Mouse (Mus musculus): ENCODE measurements around the gene Gm10681.
"Not testable (repeated sequence)": the region's sequence is repeated elsewhere in the genome, so short reads cannot be mapped to it uniquely, and the experiment has no call there.

Gene Gm10681

DNA sequence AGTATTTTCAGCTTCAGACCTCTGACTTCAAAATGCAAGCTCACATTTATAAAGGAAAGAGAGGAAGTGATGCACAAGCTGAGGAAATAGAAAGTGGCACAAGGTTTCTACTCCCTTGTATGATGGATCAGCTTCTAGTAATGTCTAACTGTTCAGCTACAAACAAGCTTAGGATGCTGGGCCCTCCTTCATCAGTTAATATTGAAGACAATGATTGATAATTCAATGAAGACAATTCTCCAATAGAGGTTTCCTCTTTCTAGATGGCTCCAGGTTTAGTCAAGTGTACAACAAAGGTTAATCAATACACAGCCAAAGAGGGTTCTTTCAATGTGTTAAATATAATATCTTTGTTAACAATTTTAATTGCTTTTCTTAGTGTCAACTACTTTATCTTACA lies at the start of gene Gm10681:
Gene Gm10681 (minus strand): TSS at position 101 of the 400 bp plus-strand sequence.
- no peak for DNase-seq (ENCODE audit: low spot score in 2 of 2)

DNA sequence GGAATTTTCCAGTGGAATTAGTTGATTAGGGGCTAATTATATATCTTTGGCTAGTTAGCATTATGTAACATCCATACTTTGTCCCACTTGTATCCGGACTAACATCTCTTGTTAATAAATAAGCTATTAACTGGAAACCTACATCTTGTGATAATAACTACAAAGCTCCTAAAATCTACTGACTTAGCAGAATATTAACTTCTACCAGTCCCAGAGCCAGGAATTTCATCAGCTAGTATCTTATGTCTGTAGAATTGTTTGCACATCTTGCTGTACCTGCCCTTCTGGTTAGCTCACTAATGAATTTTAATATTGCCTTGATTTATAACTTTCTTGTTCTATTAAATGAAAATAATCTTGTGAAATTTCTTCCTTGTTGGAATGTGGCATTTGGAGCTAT lies 46.5 kb upstream of the Gm10681 start:
- no peak for DNase-seq (ENCODE audit: low spot score in 2 of 2)

DNA sequence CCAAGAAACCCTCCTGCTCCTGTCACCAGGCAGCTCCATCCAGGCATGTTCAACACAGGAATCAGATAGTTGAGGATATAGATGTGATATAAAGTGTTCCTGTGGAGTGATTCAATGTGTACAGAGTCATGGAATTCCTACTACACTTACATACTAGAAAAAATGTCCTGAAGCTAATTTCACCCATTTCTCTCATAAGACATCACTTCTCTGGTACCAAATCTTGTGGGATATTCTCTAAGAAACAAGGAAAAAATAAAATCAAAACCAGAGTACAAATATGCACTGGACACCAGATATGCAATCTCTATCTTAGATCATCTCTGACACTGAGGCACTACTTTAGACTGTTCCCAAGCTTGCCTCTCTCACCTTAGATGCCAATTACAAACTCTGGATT lies 41.5 kb upstream of the Gm10681 start, which contains the start of gene Hsd3b5:
Gene Hsd3b5 (minus strand): TSS at position 101 of the 400 bp plus-strand sequence.
- no peak for DNase-seq (ENCODE audit: low spot score in 2 of 2)

DNA sequence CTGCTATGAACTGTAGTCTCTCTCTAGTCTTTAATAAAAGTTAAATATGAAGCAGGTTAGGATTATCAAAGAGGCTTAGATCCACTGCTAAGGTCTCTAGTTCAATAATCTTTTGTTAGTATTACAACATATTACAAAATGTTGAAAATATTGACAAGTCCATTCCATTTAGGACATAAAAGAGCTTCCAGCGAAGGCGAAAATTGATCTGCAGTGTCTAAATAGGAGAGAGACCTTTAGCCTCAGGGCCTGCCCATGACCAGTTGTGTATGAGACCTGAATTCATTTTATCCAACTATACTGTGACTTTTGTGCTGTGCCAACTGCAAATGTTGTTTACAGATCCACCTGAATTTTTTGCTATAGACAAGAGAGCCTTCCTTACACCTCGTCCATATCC lies 41.0 kb upstream of the Gm10681 start:
- DNase-seq (ENCODE audit: low spot score in 2 of 2) = no peak

- not testable (repeated sequence) for DNase-seq (ENCODE audit: low spot score in 2 of 2)
Measured at GRCm38 (mm10) chr3:98616786-98617185, 28.2 kb upstream of the Gm10681 start.

DNA sequence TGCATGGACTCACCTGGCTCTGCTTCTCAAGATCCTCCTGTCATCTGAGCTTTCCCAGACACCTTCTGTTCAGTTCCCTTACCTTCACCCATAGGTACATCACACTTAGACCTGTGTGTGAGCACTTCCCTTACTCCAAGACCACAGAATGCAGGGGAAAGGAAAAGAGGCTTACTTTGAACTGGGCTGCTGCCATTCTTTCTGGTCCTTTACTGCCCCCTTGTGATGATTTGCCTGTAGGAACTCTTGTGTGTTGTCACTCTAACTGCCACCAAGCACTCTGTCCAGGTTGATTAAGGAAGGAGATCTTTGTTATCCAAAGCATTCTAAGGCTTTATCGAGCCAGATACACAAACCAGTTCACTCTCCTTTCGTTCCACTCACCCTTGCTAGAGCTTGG lies 27.6 kb upstream of the Gm10681 start:
- DNase-seq (ENCODE audit: low spot score in 2 of 2) = not testable (repeated sequence)

GRCm38 (mm10) chr3:98614406-98614927 lies 25.9 kb upstream of the Gm10681 start:
- not testable (repeated sequence) for DNase-seq (ENCODE audit: low spot score in 2 of 2)

- DNase-seq (ENCODE audit: low spot score in 2 of 2) = no peak
Measured at GRCm38 (mm10) chr3:98613963-98614362, 25.4 kb upstream of the Gm10681 start.

DNA sequence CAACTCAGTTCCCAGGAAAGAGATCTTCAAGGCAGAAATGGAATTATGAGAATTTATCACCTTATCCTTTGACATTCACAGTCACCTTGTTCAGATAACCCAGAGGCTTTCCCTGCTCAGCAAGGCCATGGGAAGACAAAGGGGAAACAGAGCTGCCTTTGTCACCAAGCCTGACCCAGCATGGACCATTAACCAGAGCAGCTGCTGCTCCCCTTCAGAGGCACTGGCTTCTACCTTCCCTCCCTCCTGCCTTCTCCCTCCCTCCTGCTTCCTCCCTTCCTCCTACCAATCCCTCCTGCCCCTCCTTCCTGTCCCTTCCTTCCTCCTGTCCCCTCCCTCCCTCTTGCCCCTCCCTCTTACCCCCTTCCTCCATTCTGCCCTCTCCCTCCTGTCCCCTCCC lies 24.9 kb upstream of the Gm10681 start:
- DNase-seq (ENCODE audit: low spot score in 2 of 2) = not testable (repeated sequence)

DNA sequence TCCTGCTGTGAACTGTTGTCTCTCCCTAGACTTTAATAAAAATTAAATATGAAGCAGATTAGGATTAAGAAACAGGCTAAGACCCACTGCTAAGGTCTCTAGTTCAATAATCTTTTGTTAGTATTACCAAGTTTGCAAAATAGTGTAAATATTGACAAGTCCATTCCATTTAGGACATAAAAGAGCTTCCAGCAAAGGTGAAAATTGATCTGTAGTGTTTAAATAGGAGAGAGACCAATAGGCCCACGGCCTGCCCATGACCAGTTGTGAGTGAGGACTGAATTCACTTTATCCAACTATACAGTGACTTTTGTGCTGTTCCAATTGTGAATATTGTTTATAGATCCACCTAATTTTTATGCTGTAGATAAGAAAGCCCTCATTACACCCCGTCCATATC lies 886 bp downstream of the Gm10681 start:
- DNase-seq (ENCODE audit: low spot score in 2 of 2) = no peak

DNA sequence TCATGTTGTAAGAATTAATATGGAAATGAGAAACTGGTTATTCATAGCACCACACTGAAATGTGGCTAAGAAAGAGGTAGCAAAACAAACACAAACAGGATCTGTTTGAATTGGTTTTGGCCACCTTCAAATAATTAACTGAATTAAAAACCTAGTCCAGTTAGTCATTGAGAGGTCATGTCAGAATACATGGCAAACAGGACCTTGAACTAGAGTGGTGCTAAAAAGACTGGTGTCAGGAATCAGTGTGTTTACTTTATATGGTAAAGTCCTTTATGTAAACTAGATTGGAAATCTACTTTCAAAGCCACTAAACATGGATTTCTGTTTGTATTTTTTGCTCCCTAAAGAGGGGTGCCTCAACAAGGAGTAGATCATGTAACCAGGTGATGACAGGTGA lies 6.0 kb downstream of the Gm10681 start:
- not testable (repeated sequence) for DNase-seq (ENCODE audit: low spot score in 2 of 2)

GRCm38 (mm10) chr3:98582202-98582601 lies 6.4 kb downstream of the Gm10681 start:
- not testable (repeated sequence) for DNase-seq (ENCODE audit: low spot score in 2 of 2)

- peak; percentile 72 to 87 for DNase-seq (ENCODE audit: low spot score in 2 of 2)
Measured at GRCm38 (mm10) chr3:98581024-98581423, 7.6 kb downstream of the Gm10681 start.

DNA sequence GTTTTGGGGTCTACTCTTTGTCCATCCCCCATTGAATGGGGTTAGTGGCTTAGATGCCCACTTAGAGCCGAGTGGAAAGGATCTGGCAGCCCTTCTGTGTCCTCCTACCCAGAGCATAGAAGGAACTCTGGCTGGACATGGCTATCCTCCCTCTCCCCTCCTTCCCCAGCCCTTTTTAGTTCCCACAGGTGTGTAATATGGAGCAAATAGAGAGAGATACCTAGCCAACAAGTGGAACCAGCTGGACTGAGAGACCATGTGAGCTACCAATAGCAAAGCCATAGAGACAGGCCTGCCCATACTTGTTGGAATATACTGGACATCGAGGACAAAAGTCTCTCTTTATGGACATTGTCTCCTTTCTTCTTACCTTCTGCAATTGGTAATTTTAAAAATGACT lies 20.9 kb downstream of the Gm10681 start:
- not testable (repeated sequence) for DNase-seq (ENCODE audit: low spot score in 2 of 2)

DNA sequence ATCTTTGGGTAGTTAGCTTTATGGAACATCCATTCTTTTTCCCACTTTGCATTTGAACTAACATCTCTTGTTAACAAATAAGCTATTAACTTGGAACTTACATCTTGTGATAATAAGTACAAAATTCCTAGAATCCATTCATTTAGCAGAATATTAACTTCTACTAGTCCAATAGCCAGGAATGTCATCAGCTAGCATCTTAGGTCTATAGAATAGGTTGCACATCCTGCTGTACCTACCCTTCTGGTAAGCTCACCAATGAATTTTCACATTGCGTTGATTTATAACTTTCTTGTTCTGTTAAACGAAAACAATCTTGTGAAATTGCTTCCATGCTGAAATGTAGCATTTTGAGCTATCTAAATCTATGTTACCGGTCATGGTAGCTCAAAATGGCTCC lies 23.7 kb downstream of the Gm10681 start:
- not testable (repeated sequence) for DNase-seq (ENCODE audit: low spot score in 2 of 2)

DNA sequence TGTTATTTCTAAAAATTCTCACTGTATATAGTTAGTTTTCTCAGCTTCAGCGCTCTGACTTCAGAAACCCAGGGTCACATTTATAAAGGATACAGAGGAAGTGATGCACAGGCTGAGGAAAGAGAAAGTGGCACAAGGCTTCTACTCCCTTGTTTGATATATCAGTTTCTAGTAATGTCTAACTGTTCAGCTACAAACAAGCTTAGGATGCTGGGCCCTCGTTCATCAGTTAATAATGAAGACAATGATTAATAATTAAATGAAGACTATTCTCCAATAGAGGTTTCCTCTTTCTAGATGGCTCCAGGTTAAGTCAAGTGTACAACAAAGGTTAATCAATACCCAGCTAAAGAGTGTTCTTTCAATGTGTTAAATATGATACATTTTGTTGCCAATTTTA lies 24.8 kb downstream of the Gm10681 start:
- DNase-seq (ENCODE audit: low spot score in 2 of 2) = not testable (repeated sequence)

GRCm38 (mm10) chr3:98560711-98561110 lies 27.9 kb downstream of the Gm10681 start:
- DNase-seq (ENCODE audit: low spot score in 2 of 2) = not testable (repeated sequence)

DNA sequence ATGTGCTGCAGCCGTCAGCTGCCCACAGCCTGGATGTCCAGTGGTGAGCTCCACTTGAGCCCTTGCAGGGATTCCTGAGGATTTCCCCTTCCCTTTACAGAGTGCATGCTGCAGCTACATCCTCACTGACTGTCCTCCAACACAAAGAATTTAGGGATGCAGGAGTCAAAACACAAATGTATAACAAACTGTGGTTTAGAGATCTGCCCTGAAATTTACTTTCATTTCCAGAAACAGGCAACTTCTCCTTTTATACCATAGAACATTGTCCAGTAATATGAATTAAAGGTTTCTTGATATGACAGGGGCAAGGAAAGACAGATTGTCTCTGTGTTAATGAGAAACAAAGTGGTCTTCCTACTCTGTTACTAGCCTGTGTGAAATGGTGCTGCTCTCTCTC lies 37.8 kb downstream of the Gm10681 start:
- DNase-seq (ENCODE audit: low spot score in 2 of 2) = not testable (repeated sequence)

DNA sequence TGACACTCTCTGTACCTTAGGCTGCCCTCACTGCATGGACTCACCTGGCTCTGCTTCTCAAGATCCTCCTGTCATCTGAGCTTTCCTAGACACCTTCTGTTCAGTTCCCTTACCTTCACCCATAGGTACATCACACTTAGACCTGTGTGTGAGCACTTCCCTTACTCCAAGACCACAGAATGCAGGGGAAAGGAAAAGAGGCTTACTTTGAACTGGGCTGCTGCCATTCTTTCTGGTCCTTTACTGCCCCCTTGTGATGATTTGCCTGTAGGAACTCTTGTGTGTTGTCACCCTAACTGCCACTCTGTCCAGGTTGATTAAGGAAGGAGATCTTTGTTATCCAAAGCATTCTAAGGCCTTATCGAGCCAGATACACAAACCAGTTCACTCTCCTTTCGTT lies 38.4 kb downstream of the Gm10681 start:
- not testable (repeated sequence) for DNase-seq (ENCODE audit: low spot score in 2 of 2)

DNA sequence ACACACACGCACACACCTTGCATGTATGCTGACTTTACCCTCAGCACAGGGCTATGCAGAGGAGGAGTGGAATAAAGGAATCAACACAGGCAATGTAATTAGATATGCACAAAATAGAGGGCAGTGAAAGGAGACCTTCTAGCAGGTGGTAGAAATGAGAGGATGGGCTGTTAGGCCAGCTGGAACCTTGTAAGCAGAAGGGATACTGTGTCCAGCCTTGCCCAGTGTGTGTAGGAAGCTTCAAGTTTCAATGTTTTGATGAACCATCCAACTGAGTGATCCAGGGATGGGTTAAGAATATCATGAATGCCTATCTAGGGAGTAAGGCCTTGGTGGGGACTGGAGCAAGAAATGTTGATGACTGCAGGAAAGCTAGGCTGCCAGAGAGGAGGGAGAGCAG lies 40.1 kb downstream of the Gm10681 start:
- not testable (repeated sequence) for DNase-seq (ENCODE audit: low spot score in 2 of 2)

GRCm38 (mm10) chr3:98547641-98548040 lies 41.0 kb downstream of the Gm10681 start:
- not testable (repeated sequence) for DNase-seq (ENCODE audit: low spot score in 2 of 2)

DNA sequence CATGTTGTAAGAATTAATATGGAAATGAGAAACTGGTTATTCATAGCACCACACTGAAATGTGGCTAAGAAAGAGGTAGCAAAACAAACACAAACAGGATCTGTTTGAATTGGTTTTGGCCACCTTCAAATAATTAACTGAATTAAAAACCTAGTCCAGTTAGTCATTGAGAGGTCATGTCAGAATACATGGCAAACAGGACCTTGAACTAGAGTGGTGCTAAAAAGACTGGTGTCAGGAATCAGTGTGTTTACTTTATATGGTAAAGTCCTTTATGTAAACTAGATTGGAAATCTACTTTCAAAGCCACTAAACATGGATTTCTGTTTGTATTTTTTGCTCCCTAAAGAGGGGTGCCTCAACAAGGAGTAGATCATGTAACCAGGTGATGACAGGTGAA lies 63.6 kb downstream of the Gm10681 start:
- not testable (repeated sequence) for DNase-seq (ENCODE audit: low spot score in 2 of 2)

DNA sequence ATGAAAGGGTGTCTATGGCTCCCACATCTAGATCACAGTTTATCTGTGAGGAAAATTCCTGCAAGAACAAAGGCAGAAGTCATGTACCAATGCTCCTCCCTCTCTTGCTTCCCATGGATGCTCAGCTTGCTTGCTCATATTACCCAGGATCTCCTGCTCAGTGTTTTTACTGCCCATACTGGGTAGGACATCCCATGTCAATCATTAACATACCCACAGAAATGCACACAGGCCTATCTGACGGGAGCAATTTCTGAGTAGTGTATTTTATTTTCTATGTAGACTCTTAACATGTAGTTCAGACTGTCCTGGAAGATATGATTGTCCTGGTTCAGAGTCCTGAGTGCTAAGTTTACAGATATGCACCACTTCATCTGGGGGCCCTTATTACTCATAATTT lies 64.1 kb downstream of the Gm10681 start:
- DNase-seq (ENCODE audit: low spot score in 2 of 2) = not testable (repeated sequence)

GRCm38 (mm10) chr3:98522779-98523178 lies 65.8 kb downstream of the Gm10681 start:
- DNase-seq (ENCODE audit: low spot score in 2 of 2) = not testable (repeated sequence)

All from frontal cortex, postnatal 36 days (tissue).